Mouse (Mus musculus): Measurements from ENCODE around the gene Cmtm2b.

Cmtm2b gene

DNA sequence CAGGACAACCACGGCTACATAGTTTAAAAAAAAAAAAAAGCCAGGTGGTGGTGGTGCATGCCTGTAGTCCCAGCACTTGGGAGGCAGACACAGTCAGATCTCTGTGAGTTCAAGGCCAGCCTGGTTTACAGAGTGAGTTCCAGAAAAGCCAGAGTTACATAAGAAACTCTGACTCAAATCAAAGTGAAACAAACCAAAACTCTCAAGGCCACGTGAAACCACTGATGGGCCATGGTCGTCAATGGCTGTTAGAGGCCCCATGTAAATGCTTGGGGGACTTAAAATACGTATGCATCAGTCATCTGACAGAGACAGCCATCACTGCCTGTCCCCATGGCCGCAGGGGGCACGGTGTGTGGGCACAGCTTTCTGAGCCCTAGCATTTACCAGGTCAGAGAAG lies 49.1 kb downstream of the Cmtm2b start:
- POLR2A ChIA-PET: interaction anchor here in 1 of 4 experiments (0.7 kb wide), 1 partner anchor 883 kb away, joined by 3 read pairs; no protein-coding TSS in a partner anchor

DNA sequence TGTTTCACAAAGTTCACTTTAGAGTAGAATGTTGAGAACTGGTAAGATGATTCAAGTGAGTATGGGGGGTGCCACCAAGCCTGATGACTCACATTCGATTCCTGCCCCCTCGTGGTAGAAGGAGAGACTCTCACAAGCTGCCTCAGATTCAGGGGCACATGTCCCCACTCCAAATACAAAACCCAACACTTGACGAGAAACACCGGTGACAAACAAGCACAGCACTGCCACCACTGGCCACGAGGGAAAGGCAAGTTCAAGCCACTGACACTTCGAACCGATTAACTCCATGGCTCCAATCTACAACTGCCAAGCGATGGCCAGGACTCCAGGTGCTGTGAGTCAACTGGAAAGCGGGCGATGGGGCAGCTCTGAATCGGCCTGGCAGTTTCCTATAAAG lies 51.7 kb downstream of the Cmtm2b start:
- ChIA-PET POLR2A (interaction anchor here in 2 of 4 experiments (0.7 to 2.2 kb wide), 13 partner anchors 10 to 61 kb away, joined by 3 to 12 read pairs (median 4); no protein-coding TSS in a partner anchor), CTCF (interaction anchor here in 3 of 4 experiments (0.6 to 2.6 kb wide), 6 partner anchors 12 to 227 kb away, joined by 3 to 15 read pairs (median 4); no protein-coding TSS in a partner anchor)

More for the DNA sequence above, 49.1 kb downstream of the Cmtm2b start:
- CTCF ChIA-PET: no interaction called here

DNA sequence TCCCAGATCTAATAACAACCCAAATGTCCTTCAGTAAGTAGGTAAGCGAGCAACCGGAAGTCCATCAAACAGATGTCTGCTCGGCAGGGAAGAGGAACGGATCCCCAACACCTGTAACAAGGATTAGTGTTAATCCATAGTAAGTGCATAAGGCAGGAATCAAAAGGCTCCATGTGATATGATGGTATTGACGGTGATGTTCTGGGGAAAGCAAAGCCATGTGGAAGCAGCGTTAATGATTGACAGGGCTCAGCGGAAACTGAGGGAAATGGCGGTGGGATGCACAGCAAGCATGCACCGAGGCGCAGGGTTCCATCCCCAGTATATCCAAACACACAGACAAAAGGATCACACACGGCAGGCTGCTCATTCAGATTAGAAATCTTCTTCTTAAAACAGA lies 52.2 kb downstream of the Cmtm2b start:
- POLR2A ChIA-PET: interaction anchor here in 3 of 4 experiments (0.7 to 2.2 kb wide), 16 partner anchors 7 to 533 kb away, joined by 3 to 12 read pairs (median 4); no protein-coding TSS in a partner anchor
- CTCF ChIA-PET: interaction anchor here in 3 of 4 experiments (0.6 to 2.6 kb wide), 7 partner anchors 12 to 228 kb away, joined by 3 to 15 read pairs (median 4); no protein-coding TSS in a partner anchor

GRCm38 (mm10) chr8:104374864-104375846 lies 53.1 kb downstream of the Cmtm2b start:
- POLR2A ChIA-PET: interaction anchor here in 3 of 4 experiments (0.7 to 2.2 kb wide), 16 partner anchors 8 to 532 kb away, joined by 3 to 12 read pairs (median 4); partner anchors contain the start of gene Cklf (in 1 of the 3)
- CTCF ChIA-PET: interaction anchor here in 3 of 4 experiments (0.5 to 1.4 kb wide), 7 partner anchors 28 to 157 kb away, joined by 3 to 7 read pairs (median 4); no protein-coding TSS in a partner anchor

DNA sequence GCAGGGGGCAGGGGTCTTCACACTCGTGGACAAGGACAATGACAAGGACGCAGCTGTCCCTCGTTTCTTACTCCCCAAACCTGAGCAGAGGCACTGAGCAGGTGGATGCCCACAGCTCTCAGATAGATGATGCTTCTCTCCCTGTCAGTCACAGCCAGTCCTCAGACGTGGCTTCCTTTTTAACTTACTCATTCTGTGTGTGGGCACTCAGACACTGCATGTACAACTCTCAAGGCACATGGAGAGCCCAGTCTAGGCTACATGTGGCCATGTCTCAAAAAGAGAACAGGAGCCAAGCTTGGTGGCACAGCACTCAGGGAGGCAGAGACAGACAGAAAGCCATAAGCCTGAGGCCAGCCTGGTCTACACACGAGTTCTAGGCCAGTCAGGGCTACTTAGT lies 53.9 kb downstream of the Cmtm2b start:
- ChIA-PET POLR2A (interaction anchor here in 2 of 4 experiments (1.2 to 2.2 kb wide), 9 partner anchors 9 to 186 kb away, joined by 3 to 9 read pairs (median 3); partner anchors contain the start of gene Cklf (in 1 of the 2)), CTCF (interaction anchor here in 3 of 4 experiments (1.1 to 1.5 kb wide), 6 partner anchors 25 to 201 kb away, joined by 3 to 7 read pairs (median 4); no protein-coding TSS in a partner anchor)

- ChIA-PET CTCF (interaction anchor here (0.6 to 1.5 kb wide), 9 partner anchors 25 to 200 kb away, joined by 3 to 7 read pairs (median 4); no protein-coding TSS in a partner anchor), POLR2A (interaction anchor here in 3 of 4 experiments (0.6 to 2.2 kb wide), 10 partner anchors 9 to 147 kb away, joined by 3 to 9 read pairs (median 4); partner anchors contain the start of gene Cmtm4 (in 1 of the 3))
These were observed 54.6 kb downstream of the Cmtm2b start for GRCm38 (mm10) chr8:104376669-104377068.

GRCm38 (mm10) chr8:104379301-104379836 lies 57.3 kb downstream of the Cmtm2b start:
- CTCF ChIA-PET: interaction anchor here in 2 of 4 experiments (1.6 to 2.1 kb wide), 2 partner anchors 17 to 35 kb away, joined by 3 to 5 read pairs; no protein-coding TSS in a partner anchor
- POLR2A ChIA-PET: interaction anchor here in 2 of 4 experiments (0.7 to 2.4 kb wide), 13 partner anchors 9 to 63 kb away, joined by 3 to 7 read pairs (median 3); partner anchors contain the start of gene Dync1li2 (in 1 of the 2)

DNA sequence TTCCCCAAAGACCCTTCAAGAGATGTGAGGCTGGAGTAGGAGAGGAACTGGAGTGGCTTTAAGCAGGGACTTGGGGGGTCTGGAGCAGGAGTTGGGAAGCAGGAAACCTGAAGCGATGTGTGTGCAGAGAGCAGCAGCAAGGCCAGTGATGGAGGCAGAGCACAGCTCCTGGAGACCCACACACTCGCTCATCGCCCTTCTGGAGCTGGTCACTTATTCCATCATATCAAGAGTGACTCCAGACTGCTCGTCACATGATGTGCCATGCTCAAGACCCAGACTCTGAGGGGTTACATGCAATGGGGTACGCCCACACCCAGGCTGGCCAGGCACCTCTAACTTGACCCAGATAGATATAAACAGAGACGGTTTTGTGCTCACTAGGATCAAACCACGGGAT lies 58.2 kb downstream of the Cmtm2b start:
- ChIA-PET CTCF (interaction anchor here in 3 of 4 experiments (0.7 to 2.1 kb wide), 3 partner anchors 18 to 36 kb away, joined by 3 to 5 read pairs (median 3); no protein-coding TSS in a partner anchor), POLR2A (interaction anchor here in 2 of 4 experiments (0.9 to 2.4 kb wide), 6 partner anchors 20 to 54 kb away, joined by 3 to 7 read pairs (median 4); no protein-coding TSS in a partner anchor)
